Mouse (Mus musculus) heart, postnatal 0 days (tissue): ENCODE measurements around the gene Rab24. TPM values are rescaled to one million over a fixed set of nuclear protein-coding genes. Genes with fewer than 3 reads are reported as not detected.

Source experiments
- ATAC-seq: fragments of 200-750 bp; cut with Nextera tagmentation; 2 replicates; pipeline ENCODE4 v1.8.0; 2017; ENCODE audit warnings: low read depth, moderate number of reproducible peaks, moderate library complexity; ENCODE audit not compliant: insufficient read depth
- DNase-seq: peaks from one replicate; pipeline ENCODE4 v3.0.0-alpha.2; 2016; ENCODE audit warnings: low spot score
- H3K27ac ChIP-seq: fragments of 300-500 bp; sonication (generic); 2 replicates; pipeline ENCODE4 v1.5.1; 2014; ENCODE audit warnings: low read depth, mild to moderate bottlenecking
- H3K27me3 ChIP-seq: fragments of 300-500 bp; sonication (generic); 2 replicates; pipeline ENCODE4 v1.6.1; 2014; ENCODE audit warnings: low read length, mixed read lengths; ENCODE audit not compliant: control insufficient read depth, insufficient read depth
- H3K36me3 ChIP-seq: fragments of 300-500 bp; sonication (generic); replicated peaks from 2 replicates; pipeline ENCODE4 v1.6.1; 2014; ENCODE audit warnings: low read length, mixed read lengths; ENCODE audit not compliant: control insufficient read depth, insufficient read depth
- H3K4me1 ChIP-seq: fragments of 300-500 bp; sonication (generic); 2 replicates; pipeline ENCODE4 v1.6.1; 2014; ENCODE audit warnings: antibody characterized with exemption; ENCODE audit not compliant: control insufficient read depth, insufficient read depth
- H3K4me2 ChIP-seq: fragments of 300-500 bp; sonication (generic); 2 replicates; pipeline ENCODE4 v1.6.1; 2014; ENCODE audit warnings: low read depth, mild to moderate bottlenecking, low read length, moderate library complexity
- H3K4me3 ChIP-seq: fragments of 300-500 bp; sonication (generic); 2 replicates; pipeline ENCODE4 v1.5.1; 2014; ENCODE audit warnings: low read depth, low read length
- H3K9ac ChIP-seq: fragments of 300-500 bp; sonication (generic); replicated peaks from 2 replicates; pipeline ENCODE4 v1.6.1; 2014; ENCODE audit warnings: low read depth, low read length, mixed read lengths
- H3K9me3 ChIP-seq: fragments of 300-500 bp; sonication (generic); replicated peaks from 2 replicates; pipeline ENCODE4 v1.6.1; 2016; ENCODE audit warnings: low read length; ENCODE audit not compliant: control insufficient read depth
- CTCF ChIP-seq: IDR thresholded peaks from 2 replicates; pipeline ENCODE4 v1.5.1; 2016; ENCODE audit warnings: antibody characterized with exemption, control low read depth, low read depth
- EP300 ChIP-seq: IDR thresholded peaks from 2 replicates; pipeline ENCODE4 v1.6.1; 2016; ENCODE audit warnings: antibody characterized with exemption, low read depth
- WGBS: fragments of 180-500 bp; shearing (Covaris S2); extraction: QIAGEN DNeasy Blood & Tissue Kit; methylation state at CpG from one replicate; pipeline ENCODE4 v1.1.7; 2014; 5-methylcytosine and 5-hydroxymethylcytosine counted together
- polyA plus RNA-seq: library from polyadenylated mRNA; unstranded; fragments of >200 nt; fragmentation: Nextera tagmentation; extraction: Ambion mirVana; gene quantifications from 2 replicates; pipeline ENCODE4 v1.2.1, GENCODE M21; 2015
- total RNA-seq: library from RNA; depleted of rRNA; stranded (reverse); fragments of >200 nt; gene quantifications from 2 replicates; pipeline ENCODE4 v1.2.3, GENCODE M21; 2014; ENCODE audit warnings: low replicate concordance

Rab24 gene
- total and polyA plus RNA-seq, 2 experiments from 2014 or later, result 53.0 to 69.2 TPM

GRCm38 (mm10) chr13:55362453-55363060 is 40.8 kb upstream of the Rab24 start, which contains the start of gene Lman2:
Gene Lman2, minus strand, starts transcription at chr13:55362783.
- Histone ChIP-seq H3K27me3 (no peaks in the 10 kb centered on the region), H3K36me3 (peaks cover 25% of the 10 kb centered on the region; the same call in 1 of the 2 replicates), H3K4me3 (peak within 1 kb of the TSS; percentile 88), H3K9me3 (no peaks in the 10 kb centered on the region), H3K4me2 (peak within 1 kb of the TSS; percentile 80), H3K27ac (peak within 1 kb of the TSS; percentile 91), H3K4me1 (peaks cover 12% of the 10 kb centered on the region), H3K9ac (peak within 1 kb of the TSS; percentile 86)
- WGBS, result under 1% methylated on average over 35 of the region's 35 CpGs
- DNase-seq, result peak; percentile 99
- TF ChIP-seq EP300, result peak; percentile 38; the same call in 1 of the 2 replicates
- TF ChIP-seq CTCF, result no peak
- ATAC-seq, result peak; percentile 99

GRCm38 (mm10) chr13:55361974-55362452 is 40.3 kb upstream of the Rab24 start:
- Histone ChIP-seq H3K27me3 (no peaks in the 10 kb centered on the region), H3K4me2 (peak overlapping the region; percentile 80), H3K4me1 (peaks cover 12% of the 10 kb centered on the region), H3K9me3 (no peaks in the 10 kb centered on the region), H3K4me3 (peak overlapping the region; percentile 88), H3K36me3 (peaks cover 25% of the 10 kb centered on the region), H3K9ac (peak overlapping the region; percentile 86), H3K27ac (peak overlapping the region; percentile 91)
- ATAC-seq (peak; percentile 7), DNase-seq (no peak)
- TF ChIP-seq CTCF (no peak), EP300 (no peak)
- under 1% methylated on average over 32 of the region's 32 CpGs for WGBS

GRCm38 (mm10) chr13:55361145-55361544 is 39.4 kb upstream of the Rab24 start:
- no peaks in the 10 kb centered on the region for H3K9me3 ChIP-seq
- peaks cover 28% of the 10 kb centered on the region for H3K36me3 ChIP-seq
- H3K27ac ChIP-seq, result no peak overlapping the region
- TF ChIP-seq CTCF (no peak), EP300 (no peak)
- peak overlapping the region; percentile 88 for H3K4me3 ChIP-seq
- peak overlapping the region; percentile 80 for H3K4me2 ChIP-seq
- H3K9ac ChIP-seq, result no peak overlapping the region
- H3K27me3 ChIP-seq, result no peaks in the 10 kb centered on the region
- DNase-seq (no peak), ATAC-seq (no peak)
- H3K4me1 ChIP-seq, result peaks cover 12% of the 10 kb centered on the region

GRCm38 (mm10) chr13:55346745-55347144 is 25.0 kb upstream of the Rab24 start:
- H3K27ac ChIP-seq, result no peak overlapping the region
- no peak overlapping the region for H3K4me2 ChIP-seq
- H3K9ac ChIP-seq, result no peak overlapping the region
- DNase-seq (no peak), ATAC-seq (no peak)
- TF ChIP-seq EP300, result no peak
- no peak for TF ChIP-seq CTCF
- H3K27me3 ChIP-seq, result no peaks in the 10 kb centered on the region
- H3K4me1 ChIP-seq, result no peaks in the 10 kb centered on the region
- H3K36me3 ChIP-seq, result peaks cover 75% of the 10 kb centered on the region
- H3K4me3 ChIP-seq, result no peak overlapping the region
- 79% methylated on average over 11 of the region's 11 CpGs for WGBS
- no peaks in the 10 kb centered on the region for H3K9me3 ChIP-seq

- 78% methylated on average over 7 of the region's 7 CpGs for WGBS
- no peak for TF ChIP-seq EP300
- no peak for TF ChIP-seq CTCF
- no peaks in the 10 kb centered on the region for H3K27me3 ChIP-seq
- H3K4me1 ChIP-seq, result no peaks in the 10 kb centered on the region
- no peak overlapping the region for H3K27ac ChIP-seq
- ATAC-seq, result no peak
- H3K4me3 ChIP-seq, result no peak overlapping the region
- peaks cover 57% of the 10 kb centered on the region for H3K36me3 ChIP-seq
- no peak overlapping the region for H3K9ac ChIP-seq
- no peaks in the 10 kb centered on the region for H3K9me3 ChIP-seq
- no peak overlapping the region for H3K4me2 ChIP-seq
- DNase-seq, result no peak
Measured at GRCm38 (mm10) chr13:55344286-55344685, 22.5 kb upstream of the Rab24 start.

- no peaks in the 10 kb centered on the region for H3K9me3 ChIP-seq
- TF ChIP-seq EP300, result no peak
- no peak for TF ChIP-seq CTCF
- DNase-seq (no peak), ATAC-seq (no peak)
- H3K4me2 ChIP-seq, result no peak overlapping the region
- no peak overlapping the region for H3K9ac ChIP-seq
- 35% methylated on average over 11 of the region's 11 CpGs for WGBS
- H3K27me3 ChIP-seq, result no peaks in the 10 kb centered on the region
- H3K4me1 ChIP-seq, result no peaks in the 10 kb centered on the region
- no peak overlapping the region for H3K27ac ChIP-seq
- H3K36me3 ChIP-seq, result peaks cover 40% of the 10 kb centered on the region
- H3K4me3 ChIP-seq, result no peak overlapping the region
Measured at GRCm38 (mm10) chr13:55342469-55342868, 20.7 kb upstream of the Rab24 start.
